Mouse (Mus musculus): ENCODE results near the gene Tuba4a. TPM values are rescaled to one million over a fixed set of nuclear protein-coding genes. Genes with fewer than 3 reads are reported as not detected.

The Tuba4a gene
- 291 and 298 TPM in 2 replicates for polyA plus RNA-seq (2015; fragmentation: Nextera tagmentation; extraction: Ambion mirVana)

GRCm38 (mm10) chr1:75219531-75219930 lies at the start of gene Tuba4a:
Gene Tuba4a, minus strand, starts transcription at chr1:75219865.
- Histone ChIP-seq H3K9me3 (ENCODE audit: low read length) (no peaks in the 10 kb centered on the region), H3K36me3 (replicated peaks; ENCODE audit: insufficient read depth, low read length) (peaks cover 24% of the 10 kb centered on the region), H3K4me3 (ENCODE audit: low read depth, low read length) (peak within 1 kb of the TSS; percentile 95), H3K9ac (replicated peaks) (peak within 1 kb of the TSS; percentile 84), H3K27me3 (ENCODE audit: insufficient read depth, low read length) (peaks cover 9% of the 10 kb centered on the region; the same call in 1 of the 2 replicates), H3K4me2 (ENCODE audit: low read depth, low read length) (peak within 1 kb of the TSS; percentile 100), H3K27ac (ENCODE audit: low read depth) (peak within 1 kb of the TSS; percentile 95), H3K4me1 (ENCODE audit: insufficient read depth) (peaks cover 47% of the 10 kb centered on the region)
- ATAC-seq (peak; percentile 20), DNase-seq (no peak)
- 3% methylated on average over 29 of the region's 34 CpGs for WGBS (ENCODE audit: insufficient replicate concordance)
- TF ChIP-seq CTCF (IDR thresholded peaks at IDR 0.05; ENCODE audit: low read depth) (peak; percentile 28), EP300 (IDR thresholded peaks at IDR 0.05; ENCODE audit: low read depth) (no peak)

GRCm38 (mm10) chr1:75264091-75264880 lies 44.6 kb upstream of the Tuba4a start, which contains the start of gene Ptprn:
Gene Ptprn, minus strand, starts transcription at chr1:75264502.
- Histone ChIP-seq H3K36me3 (replicated peaks; ENCODE audit: insufficient read depth, low read length) (no peaks in the 10 kb centered on the region), H3K4me2 (ENCODE audit: low read depth, low read length) (no peak within 1 kb of the TSS), H3K27ac (ENCODE audit: low read depth) (no peak within 1 kb of the TSS), H3K4me1 (ENCODE audit: insufficient read depth) (no peaks in the 10 kb centered on the region), H3K9me3 (ENCODE audit: low read length) (no peaks in the 10 kb centered on the region), H3K4me3 (ENCODE audit: low read depth, low read length) (no peak within 1 kb of the TSS), H3K27me3 (ENCODE audit: insufficient read depth, low read length) (peaks cover 25% of the 10 kb centered on the region), H3K9ac (replicated peaks) (no peak within 1 kb of the TSS)
- DNase-seq = no peak
- TF ChIP-seq CTCF (IDR thresholded peaks at IDR 0.05; ENCODE audit: low read depth) (no peak), EP300 (IDR thresholded peaks at IDR 0.05; ENCODE audit: low read depth) (no peak)
- 16% methylated on average over 32 of the region's 32 CpGs for WGBS (ENCODE audit: insufficient replicate concordance)
- ATAC-seq = no peak

DNA sequence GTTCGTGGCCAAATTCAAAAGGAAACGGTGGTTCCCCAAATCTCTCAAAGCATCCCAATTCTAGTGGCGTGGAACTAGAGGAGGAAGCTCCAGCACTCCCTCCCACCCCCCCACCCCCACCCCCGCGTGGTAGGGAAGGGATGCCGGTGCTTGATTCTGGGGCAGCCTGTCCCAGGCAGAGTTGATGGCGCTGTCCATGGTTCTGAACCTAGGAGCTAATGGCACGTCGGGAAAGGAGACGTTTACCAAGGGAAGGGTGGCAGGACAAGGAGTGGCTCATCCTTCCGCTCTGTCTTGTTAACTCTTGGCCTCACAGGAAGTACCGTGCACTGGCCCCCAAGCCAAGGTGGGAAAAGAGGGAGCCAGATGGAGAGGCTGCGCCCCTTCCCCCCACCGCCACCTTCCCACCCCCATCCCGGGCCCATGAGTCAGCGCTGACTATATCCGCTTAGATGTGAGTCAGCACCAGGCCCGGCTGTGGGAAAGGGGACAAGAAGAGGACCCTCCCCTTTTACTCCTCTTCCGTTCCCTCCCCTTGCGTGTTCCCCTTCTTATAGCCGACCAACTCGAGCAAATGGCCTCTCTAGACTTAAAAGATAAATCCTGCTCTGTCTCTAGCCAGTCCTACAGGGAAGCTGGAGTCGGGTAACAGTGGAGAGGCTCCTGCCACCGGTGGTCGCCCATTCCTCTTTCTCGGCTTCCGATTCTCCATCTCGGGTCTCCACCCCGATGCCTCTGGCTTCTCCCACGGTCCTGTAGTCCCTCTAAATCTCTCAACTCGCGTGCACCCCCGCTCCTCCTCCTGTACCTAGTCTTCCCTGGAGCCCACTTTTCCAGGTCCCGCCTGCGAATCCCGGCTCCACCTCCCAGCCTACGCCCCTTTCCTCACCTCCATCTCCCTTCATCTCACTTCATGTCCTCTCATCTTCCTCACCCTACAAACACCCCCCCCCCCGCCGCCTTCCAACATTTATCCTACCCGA lies 43.6 kb upstream of the Tuba4a start:
- no peak for ATAC-seq

DNA sequence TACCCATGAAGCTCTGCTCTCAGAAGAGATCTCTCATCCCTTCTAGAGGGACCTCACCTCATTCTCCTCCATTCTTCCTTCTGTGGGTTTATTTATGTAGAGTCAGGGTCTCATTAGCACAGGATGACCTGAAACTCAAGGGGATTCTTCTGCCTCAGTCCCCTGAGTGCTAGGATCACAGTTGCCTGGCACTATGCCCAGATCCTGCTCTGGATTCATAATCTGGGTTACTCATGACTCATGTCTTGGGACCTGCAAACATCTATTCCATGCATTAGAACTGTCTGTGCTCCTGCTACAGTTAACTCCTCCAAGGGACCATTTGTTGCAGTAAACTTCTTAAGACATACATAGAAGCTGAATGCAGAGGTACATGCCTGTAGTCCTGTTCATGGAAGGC lies 41.6 kb upstream of the Tuba4a start:
- Histone ChIP-seq H3K9me3 (ENCODE audit: low read length) (no peaks in the 10 kb centered on the region), H3K9ac (replicated peaks) (no peak overlapping the region), H3K27me3 (ENCODE audit: insufficient read depth, low read length) (peaks cover 23% of the 10 kb centered on the region), H3K4me1 (ENCODE audit: insufficient read depth) (no peaks in the 10 kb centered on the region), H3K4me3 (ENCODE audit: low read depth, low read length) (no peak overlapping the region), H3K36me3 (replicated peaks; ENCODE audit: insufficient read depth, low read length) (no peaks in the 10 kb centered on the region), H3K27ac (ENCODE audit: low read depth) (no peak overlapping the region), H3K4me2 (ENCODE audit: low read depth, low read length) (no peak overlapping the region)
- no peak for ATAC-seq
- no peak for TF ChIP-seq CTCF (IDR thresholded peaks at IDR 0.05; ENCODE audit: low read depth)
- TF ChIP-seq EP300 (IDR thresholded peaks at IDR 0.05; ENCODE audit: low read depth) = no peak
- DNase-seq = no peak

More for the DNA sequence above, 43.6 kb upstream of the Tuba4a start:
- no peak for TF ChIP-seq EP300 (IDR thresholded peaks at IDR 0.05; ENCODE audit: low read depth)
- no peak for TF ChIP-seq CTCF (IDR thresholded peaks at IDR 0.05; ENCODE audit: low read depth)
- Histone ChIP-seq H3K4me2 (ENCODE audit: low read depth, low read length) (no peak overlapping the region), H3K4me1 (ENCODE audit: insufficient read depth) (no peaks in the 10 kb centered on the region), H3K36me3 (replicated peaks; ENCODE audit: insufficient read depth, low read length) (no peaks in the 10 kb centered on the region), H3K9me3 (ENCODE audit: low read length) (no peaks in the 10 kb centered on the region), H3K9ac (replicated peaks) (no peak overlapping the region), H3K4me3 (ENCODE audit: low read depth, low read length) (no peak overlapping the region), H3K27ac (ENCODE audit: low read depth) (no peak overlapping the region), H3K27me3 (ENCODE audit: insufficient read depth, low read length) (peaks cover 25% of the 10 kb centered on the region)
- DNase-seq = peak; percentile 75
- WGBS (ENCODE audit: insufficient replicate concordance) = 2% methylated on average over 40 of the region's 40 CpGs

DNA sequence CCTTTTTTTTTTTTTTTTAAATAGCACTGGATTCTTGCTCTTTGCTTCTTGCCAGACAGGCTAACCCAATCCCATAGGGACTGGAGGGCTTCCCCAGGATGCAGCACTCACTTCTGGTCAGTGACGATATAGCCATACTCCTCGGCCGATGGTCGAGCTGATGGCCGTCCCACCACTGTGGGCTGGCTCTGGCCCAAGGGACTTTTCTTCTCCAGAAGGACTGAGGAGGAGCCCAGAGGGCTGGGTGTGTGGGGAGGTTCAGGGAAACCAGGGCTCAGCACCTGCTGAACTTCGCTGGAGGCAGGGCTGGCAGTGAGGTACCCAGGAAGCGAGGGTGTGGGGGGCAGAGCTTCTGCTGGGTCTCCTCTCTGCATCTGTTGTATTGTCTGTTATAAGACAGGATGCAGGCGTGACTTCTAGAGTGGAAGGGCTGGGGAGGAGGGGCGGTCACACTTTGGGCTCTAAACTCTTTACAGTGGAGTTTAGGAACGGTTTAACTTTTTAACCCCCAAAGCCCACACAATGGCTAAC lies 35.9 kb upstream of the Tuba4a start:
- Histone ChIP-seq H3K27ac (ENCODE audit: low read depth) (no peak overlapping the region), H3K9me3 (ENCODE audit: low read length) (no peaks in the 10 kb centered on the region), H3K36me3 (replicated peaks; ENCODE audit: insufficient read depth, low read length) (no peaks in the 10 kb centered on the region), H3K4me2 (ENCODE audit: low read depth, low read length) (no peak overlapping the region), H3K4me1 (ENCODE audit: insufficient read depth) (peaks cover 6% of the 10 kb centered on the region; the same call in 1 of the 2 replicates), H3K9ac (replicated peaks) (no peak overlapping the region), H3K27me3 (ENCODE audit: insufficient read depth, low read length) (no peaks in the 10 kb centered on the region), H3K4me3 (ENCODE audit: low read depth, low read length) (no peak overlapping the region)
- ATAC-seq (no peak), DNase-seq (no peak)
- 58% methylated on average over 10 of the region's 10 CpGs for WGBS (ENCODE audit: insufficient replicate concordance)
- TF ChIP-seq EP300 (IDR thresholded peaks at IDR 0.05; ENCODE audit: low read depth) = no peak
- no peak for TF ChIP-seq CTCF (IDR thresholded peaks at IDR 0.05; ENCODE audit: low read depth)

DNA sequence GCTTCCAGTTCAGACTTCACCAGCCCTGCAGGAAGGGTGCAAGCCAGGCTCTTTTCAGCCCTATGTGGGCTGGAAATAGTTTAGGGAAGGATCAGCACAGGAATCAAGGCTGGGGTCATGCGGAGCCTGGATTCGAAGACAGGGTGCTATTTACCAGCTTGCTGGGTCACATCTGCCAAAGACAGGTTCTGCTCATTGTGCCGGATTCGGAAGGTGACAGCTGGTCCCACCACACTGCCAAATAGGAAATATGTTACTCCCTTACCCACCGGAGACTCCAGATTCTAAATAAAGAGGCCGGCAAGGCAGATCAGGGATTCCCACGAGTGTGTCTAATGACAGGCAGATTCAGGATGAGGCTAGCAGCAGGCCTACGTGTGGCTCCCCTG lies 35.0 kb upstream of the Tuba4a start:
- no peak overlapping the region for H3K4me2 ChIP-seq (ENCODE audit: low read depth, low read length)
- no peaks in the 10 kb centered on the region for H3K36me3 ChIP-seq (replicated peaks; ENCODE audit: insufficient read depth, low read length)
- H3K4me1 ChIP-seq (ENCODE audit: insufficient read depth) = peaks cover 6% of the 10 kb centered on the region; the same call in 1 of the 2 replicates
- H3K27me3 ChIP-seq (ENCODE audit: insufficient read depth, low read length) = no peaks in the 10 kb centered on the region
- no peak overlapping the region for H3K9ac ChIP-seq (replicated peaks)
- H3K4me3 ChIP-seq (ENCODE audit: low read depth, low read length) = no peak overlapping the region
- WGBS (ENCODE audit: insufficient replicate concordance) = 77% methylated on average over 8 of the region's 8 CpGs
- H3K9me3 ChIP-seq (ENCODE audit: low read length) = no peaks in the 10 kb centered on the region
- no peak overlapping the region for H3K27ac ChIP-seq (ENCODE audit: low read depth)
- DNase-seq = no peak
- TF ChIP-seq EP300 (IDR thresholded peaks at IDR 0.05; ENCODE audit: low read depth) = no peak
- no peak for TF ChIP-seq CTCF (IDR thresholded peaks at IDR 0.05; ENCODE audit: low read depth)
- ATAC-seq = no peak
